Mouse (Mus musculus): Measurements from ENCODE around the gene Ccnjl. TPM values are rescaled to one million over a fixed set of nuclear protein-coding genes. Genes with fewer than 3 reads are reported as not detected.

Ccnjl gene
- polyA plus RNA-seq, 1 experiment from 2014 or later = 18.5 TPM

GRCm38 (mm10) chr11:43617924-43618323, 89.3 kb downstream of the Ccnjl start:
- ATAC-seq (ENCODE audit: low FRiP score) = peak; percentile 53
- 28% methylated on average over 5 of the region's 5 CpGs for WGBS
- no peak overlapping the region for H3K4me2 ChIP-seq
- peaks cover 24% of the 10 kb centered on the region for H3K4me1 ChIP-seq (replicated peaks)
- H3K27ac ChIP-seq = peak overlapping the region; percentile 75
- H3K9ac ChIP-seq = 0 out of 2 replicates have a peak overlapping the region, but pooled peaks have one; percentile 3
- no peak overlapping the region for H3K4me3 ChIP-seq
- H3K9me3 ChIP-seq = no peaks in the 10 kb centered on the region
- H3K36me3 ChIP-seq = no peaks in the 10 kb centered on the region
- H3K27me3 ChIP-seq = no peaks in the 10 kb centered on the region

DNA sequence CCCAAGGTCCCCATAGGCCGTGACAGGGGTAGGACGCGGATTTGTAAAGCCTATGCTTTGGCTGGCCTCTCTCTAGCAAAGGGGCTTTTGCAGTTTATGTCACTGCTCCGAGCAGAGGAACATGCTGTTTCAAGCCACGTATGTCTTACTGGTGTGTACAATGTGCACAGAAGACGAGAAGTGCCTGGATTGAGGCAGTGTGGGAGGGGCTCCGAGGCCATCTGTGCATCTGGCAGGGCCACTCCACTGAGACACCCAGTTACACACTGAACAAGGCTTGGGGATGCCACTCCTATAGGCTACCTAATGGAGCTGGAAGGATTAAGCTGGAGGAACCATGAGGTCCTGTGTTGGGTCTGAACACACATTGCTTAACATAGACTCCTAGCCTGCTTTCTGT, 89.8 kb downstream of the Ccnjl start:
- 40% methylated on average over 7 of the region's 7 CpGs for WGBS
- peak; percentile 63 for ATAC-seq (ENCODE audit: low FRiP score)
- Histone ChIP-seq H3K4me1 (replicated peaks) (peaks cover 20% of the 10 kb centered on the region), H3K4me2 (0 out of 2 replicates have a peak overlapping the region, but pooled peaks have one; percentile 8), H3K36me3 (no peaks in the 10 kb centered on the region), H3K27ac (peak overlapping the region; percentile 75), H3K27me3 (no peaks in the 10 kb centered on the region), H3K4me3 (no peak overlapping the region), H3K9ac (no peak overlapping the region), H3K9me3 (no peaks in the 10 kb centered on the region)

DNA sequence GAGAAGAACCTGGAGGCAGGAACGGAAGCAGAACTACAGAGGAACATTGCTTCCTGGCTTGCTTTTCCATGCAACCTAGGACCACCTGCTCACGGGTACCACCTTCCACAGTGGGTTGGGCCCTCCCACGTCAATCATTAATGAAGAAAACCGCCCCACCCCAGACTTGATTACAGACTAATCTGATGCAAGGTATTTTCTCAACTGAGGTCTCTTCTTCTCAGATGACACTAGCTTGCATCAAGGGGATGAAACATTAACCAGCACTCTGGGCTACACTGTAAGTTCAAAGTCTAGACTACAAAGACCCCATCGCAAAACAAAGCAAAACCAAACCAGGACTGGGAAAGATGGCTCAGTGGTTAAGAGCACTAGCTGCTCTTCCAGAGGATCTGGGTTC, 93.2 kb downstream of the Ccnjl start:
- no peak overlapping the region for H3K9ac ChIP-seq
- 89% methylated on average over 5 of the region's 5 CpGs for WGBS
- H3K36me3 ChIP-seq = no peaks in the 10 kb centered on the region
- H3K4me2 ChIP-seq = no peak overlapping the region
- no peak overlapping the region for H3K4me3 ChIP-seq
- H3K27me3 ChIP-seq = no peaks in the 10 kb centered on the region
- H3K9me3 ChIP-seq = no peaks in the 10 kb centered on the region
- peaks cover 30% of the 10 kb centered on the region for H3K4me1 ChIP-seq (replicated peaks)
- H3K27ac ChIP-seq = no peak overlapping the region
- ATAC-seq (ENCODE audit: low FRiP score) = no peak

GRCm38 (mm10) chr11:43624341-43624740, 95.8 kb downstream of the Ccnjl start:
- no peak overlapping the region for H3K9ac ChIP-seq
- no peaks in the 10 kb centered on the region for H3K9me3 ChIP-seq
- H3K27ac ChIP-seq = no peak overlapping the region
- H3K4me1 ChIP-seq (replicated peaks) = peaks cover 17% of the 10 kb centered on the region
- H3K27me3 ChIP-seq = 0 out of 2 replicates have a peak, but pooled peaks cover 3% of the 10 kb centered on the region
- no peak overlapping the region for H3K4me3 ChIP-seq
- WGBS = 94% methylated on average over 1 of the region's 1 CpGs
- H3K36me3 ChIP-seq = no peaks in the 10 kb centered on the region
- no peak overlapping the region for H3K4me2 ChIP-seq
- no peak for ATAC-seq (ENCODE audit: low FRiP score)

DNA sequence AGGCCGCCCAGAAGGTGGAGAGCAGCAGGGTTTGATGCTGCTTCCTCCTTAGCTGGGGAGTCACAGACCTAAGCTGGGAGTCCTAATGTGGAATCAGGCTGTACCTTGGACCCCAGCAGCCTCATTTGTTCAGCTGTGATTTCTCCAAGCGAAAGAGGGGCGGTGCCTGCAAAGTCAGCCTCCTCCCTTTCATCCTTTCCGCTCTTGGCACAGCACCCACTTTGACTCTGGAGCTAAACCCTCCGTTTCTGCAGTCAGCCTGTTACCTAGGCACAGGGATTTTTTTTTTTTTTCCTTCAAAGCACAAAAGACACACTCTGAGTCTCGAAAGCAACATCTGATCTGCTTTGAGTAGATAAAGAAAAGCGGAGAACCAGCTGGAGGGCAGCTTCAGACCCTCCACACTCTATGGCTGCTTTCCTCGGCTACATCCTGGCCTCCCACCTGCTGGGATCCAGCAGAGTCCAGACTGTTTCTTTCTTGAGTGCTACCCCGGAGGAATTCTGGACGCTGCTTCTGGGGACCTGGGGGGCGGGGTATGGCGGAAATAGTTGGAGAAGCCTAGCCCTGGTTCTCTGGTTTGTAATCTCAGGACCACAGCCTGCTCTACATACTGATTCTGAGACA, 97.8 kb downstream of the Ccnjl start:
- H3K4me3 ChIP-seq = 0 out of 2 replicates have a peak overlapping the region, but pooled peaks have one; percentile 12
- peak overlapping the region; percentile 42 for H3K4me2 ChIP-seq
- H3K9me3 ChIP-seq = no peaks in the 10 kb centered on the region
- H3K9ac ChIP-seq = peak overlapping the region; percentile 35
- 0 out of 2 replicates have a peak, but pooled peaks cover 3% of the 10 kb centered on the region for H3K27me3 ChIP-seq
- no peaks in the 10 kb centered on the region for H3K36me3 ChIP-seq
- H3K4me1 ChIP-seq (replicated peaks) = peaks cover 17% of the 10 kb centered on the region
- WGBS = 7% methylated on average over 12 of the region's 12 CpGs
- ATAC-seq (ENCODE audit: low FRiP score) = peak; percentile 23; the same call in 1 of the 2 replicates
- H3K27ac ChIP-seq = peak overlapping the region; percentile 65

DNA sequence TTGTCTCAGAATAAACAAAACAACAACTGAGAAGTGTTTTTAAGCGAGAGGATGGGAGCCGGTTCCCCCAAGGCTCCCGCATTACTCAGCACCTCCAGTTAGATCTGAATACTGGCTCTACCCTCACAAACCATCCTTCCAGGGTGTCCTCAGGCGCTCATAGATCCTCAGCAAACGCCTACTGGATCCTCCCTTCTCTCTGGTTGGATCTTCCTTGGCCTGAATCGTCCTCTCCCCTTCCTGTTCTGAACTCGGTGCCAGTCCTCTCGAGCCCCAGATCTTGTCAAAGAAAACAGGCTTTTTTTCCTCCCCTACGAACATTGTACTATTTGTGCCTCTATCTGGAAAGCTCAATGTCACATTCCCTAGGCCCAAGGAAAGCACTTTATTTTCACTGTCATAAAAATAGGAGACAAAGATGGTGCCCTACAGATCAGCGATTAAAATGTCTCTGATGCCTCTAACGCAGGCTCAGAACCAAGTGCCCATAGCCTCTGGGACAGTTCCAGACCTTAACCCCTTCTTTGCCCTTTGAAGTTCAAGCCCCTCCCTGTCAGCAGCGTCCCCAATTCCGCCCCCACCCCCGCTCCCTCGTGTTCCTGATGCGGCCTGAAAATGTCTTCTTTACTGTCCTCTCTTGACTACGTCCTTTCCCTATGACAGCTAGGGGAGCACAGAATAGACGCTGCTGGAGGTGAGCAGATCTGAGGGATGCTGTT, 98.5 kb downstream of the Ccnjl start:
- no peak for ATAC-seq (ENCODE audit: low FRiP score)
- peak overlapping the region; percentile 42 for H3K4me2 ChIP-seq
- H3K4me1 ChIP-seq (replicated peaks) = peaks cover 17% of the 10 kb centered on the region
- 0 out of 2 replicates have a peak overlapping the region, but pooled peaks have one; percentile 12 for H3K4me3 ChIP-seq
- H3K9me3 ChIP-seq = no peaks in the 10 kb centered on the region
- H3K36me3 ChIP-seq = no peaks in the 10 kb centered on the region
- H3K9ac ChIP-seq = peak overlapping the region; percentile 35; the same call in 1 of the 2 replicates
- WGBS = 39% methylated on average over 18 of the region's 18 CpGs
- peak overlapping the region; percentile 65 for H3K27ac ChIP-seq
- H3K27me3 ChIP-seq = 0 out of 2 replicates have a peak, but pooled peaks cover 3% of the 10 kb centered on the region

GRCm38 (mm10) chr11:43631645-43632044, 103.1 kb downstream of the Ccnjl start:
- ATAC-seq (ENCODE audit: low FRiP score) = no peak
- no peak overlapping the region for H3K4me2 ChIP-seq
- H3K36me3 ChIP-seq = no peaks in the 10 kb centered on the region
- no peak overlapping the region for H3K9ac ChIP-seq
- no peaks in the 10 kb centered on the region for H3K9me3 ChIP-seq
- no peak overlapping the region for H3K27ac ChIP-seq
- 91% methylated on average over 9 of the region's 9 CpGs for WGBS
- peaks cover 24% of the 10 kb centered on the region for H3K4me1 ChIP-seq (replicated peaks)
- no peak overlapping the region for H3K4me3 ChIP-seq
- 0 out of 2 replicates have a peak, but pooled peaks cover 3% of the 10 kb centered on the region for H3K27me3 ChIP-seq

GRCm38 (mm10) chr11:43632566-43632965, 104.0 kb downstream of the Ccnjl start:
- Histone ChIP-seq H3K27me3 (0 out of 2 replicates have a peak, but pooled peaks cover 3% of the 10 kb centered on the region), H3K9me3 (no peaks in the 10 kb centered on the region), H3K9ac (no peak overlapping the region), H3K4me1 (replicated peaks) (peaks cover 15% of the 10 kb centered on the region), H3K4me3 (no peak overlapping the region), H3K36me3 (no peaks in the 10 kb centered on the region), H3K27ac (peak overlapping the region; percentile 46; the same call in 1 of the 2 replicates), H3K4me2 (no peak overlapping the region)
- no peak for ATAC-seq (ENCODE audit: low FRiP score)
- WGBS = 64% methylated on average over 4 of the region's 4 CpGs

DNA sequence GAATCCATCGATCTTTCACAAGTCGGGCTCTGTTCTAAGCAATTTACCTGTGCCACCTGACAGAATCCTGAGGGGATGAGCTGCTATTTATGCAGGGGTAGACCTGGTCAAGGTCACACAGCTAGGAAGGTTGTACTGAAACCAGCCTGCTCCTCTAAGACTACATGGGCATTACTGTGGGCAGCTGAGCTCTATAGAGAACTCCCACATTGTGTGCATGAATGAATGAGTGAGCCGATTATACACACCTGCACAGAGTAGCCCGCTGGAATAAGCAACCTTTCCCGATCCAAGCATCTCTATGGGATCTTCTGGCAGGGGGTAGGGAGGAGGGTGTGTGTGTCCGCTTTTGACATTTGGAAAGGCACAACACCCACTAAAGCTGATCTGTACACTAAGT, 104.6 kb downstream of the Ccnjl start:
- H3K9me3 ChIP-seq = no peaks in the 10 kb centered on the region
- no peaks in the 10 kb centered on the region for H3K27me3 ChIP-seq
- peak; percentile 33 for ATAC-seq (ENCODE audit: low FRiP score)
- no peaks in the 10 kb centered on the region for H3K36me3 ChIP-seq
- H3K4me3 ChIP-seq = no peak overlapping the region
- H3K9ac ChIP-seq = no peak overlapping the region
- no peak overlapping the region for H3K4me2 ChIP-seq
- H3K4me1 ChIP-seq (replicated peaks) = peaks cover 15% of the 10 kb centered on the region
- peak overlapping the region; percentile 78 for H3K27ac ChIP-seq
- WGBS = 78% methylated on average over 6 of the region's 6 CpGs

GRCm38 (mm10) chr11:43633658-43634401, 105.2 kb downstream of the Ccnjl start:
- Histone ChIP-seq H3K27ac (peak overlapping the region; percentile 78), H3K27me3 (no peaks in the 10 kb centered on the region), H3K9ac (peak overlapping the region; percentile 46; the same call in 1 of the 2 replicates), H3K4me2 (peak overlapping the region; percentile 19; the same call in 1 of the 2 replicates), H3K9me3 (no peaks in the 10 kb centered on the region), H3K4me1 (replicated peaks) (peaks cover 15% of the 10 kb centered on the region), H3K4me3 (no peak overlapping the region), H3K36me3 (no peaks in the 10 kb centered on the region)
- peak; percentile 74 for ATAC-seq (ENCODE audit: low FRiP score)
- WGBS = 15% methylated on average over 19 of the region's 19 CpGs

Measured in hindbrain, embryonic 13.5 days (tissue).